In the genomic region with DNA sequence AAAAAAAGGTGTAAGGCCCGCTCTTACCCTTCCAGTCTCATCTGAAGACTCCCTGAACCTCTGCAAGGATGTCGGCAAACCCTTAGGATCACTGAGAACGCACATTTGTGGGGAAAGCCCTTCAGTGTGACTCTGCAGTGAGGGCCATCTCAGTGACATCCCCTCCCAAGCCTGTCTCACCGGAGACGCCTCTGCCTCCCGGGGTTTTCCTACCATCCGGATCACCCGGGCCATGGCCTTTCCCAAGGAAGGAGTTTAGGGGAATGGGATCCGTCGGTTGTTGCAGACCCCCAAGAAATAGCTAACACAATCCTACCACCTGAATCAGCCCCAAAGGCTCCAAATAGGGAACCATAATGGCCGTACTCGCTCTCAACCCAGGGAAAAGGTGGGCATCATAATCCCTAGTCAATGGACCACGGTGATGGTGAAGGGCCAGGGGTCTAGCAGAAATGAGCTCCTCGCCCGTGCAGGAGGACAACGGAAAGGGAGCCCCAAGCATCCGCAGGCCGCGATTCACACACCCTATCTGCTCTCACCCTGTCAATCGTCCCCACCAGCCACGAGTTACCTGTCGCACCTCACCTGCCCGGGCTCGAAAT, we compare ENCODE assay signal across 8 mouse cellular contexts. TPM values are rescaled to one million over a fixed set of nuclear protein-coding genes. Genes with fewer than 3 reads are reported as not detected.
DNase-seq lines count a peak whose midpoint lies in the region; ATAC-seq and TF ChIP-seq lines count a peak whose summit lies in the region.

No protein-coding gene starts in this region.

- H3K4me2 ChIP-seq in forebrain, embryonic 14.5 days (ENCODE audit: low read length): peak overlapping the region; percentile 93
- peak overlapping the region; percentile 90 for H3K4me2 ChIP-seq in kidney, postnatal 0 days (ENCODE audit: low read length)
- peak overlapping the region; percentile 90 for H3K4me2 ChIP-seq in midbrain, embryonic 14.5 days (ENCODE audit: low read length)

- H3K4me1 ChIP-seq in forebrain, embryonic 14.5 days (ENCODE audit: control insufficient read depth, insufficient read depth, low read length): peaks cover 16% of the 10 kb centered on the region
- 0 out of 2 replicates have a peak, but pooled peaks cover 6% of the 10 kb centered on the region for H3K4me1 ChIP-seq in kidney, postnatal 0 days (replicated peaks; ENCODE audit: insufficient read depth, low read length)
- peaks cover 18% of the 10 kb centered on the region for H3K4me1 ChIP-seq in midbrain, embryonic 14.5 days (ENCODE audit: control insufficient read depth, insufficient read depth, low read length)

- H3K9me3 ChIP-seq in forebrain, embryonic 14.5 days (replicated peaks; ENCODE audit: control insufficient read depth, low read length): no peaks in the 10 kb centered on the region
- H3K9me3 ChIP-seq in kidney, postnatal 0 days (replicated peaks; ENCODE audit: low read length): no peaks in the 10 kb centered on the region
- H3K9me3 ChIP-seq in midbrain, embryonic 14.5 days (ENCODE audit: control insufficient read depth, low read length): no peaks in the 10 kb centered on the region

- 1% methylated on average over 24 of the region's 24 CpGs for WGBS in forebrain, embryonic 14.5 days
- WGBS in kidney, postnatal 0 days: under 1% methylated on average over 24 of the region's 24 CpGs
- WGBS in midbrain, embryonic 14.5 days: 2% methylated on average over 24 of the region's 24 CpGs

- H3K4me3 ChIP-seq in left cerebral cortex, adult 2 months: peak overlapping the region; percentile 75
- peak overlapping the region; percentile 77 for H3K4me3 ChIP-seq in forebrain, embryonic 14.5 days (ENCODE audit: low read depth, low read length)
- peak overlapping the region; percentile 95 for H3K4me3 ChIP-seq in kidney, postnatal 0 days (replicated peaks; ENCODE audit: low read depth, low read length)
- H3K4me3 ChIP-seq in midbrain, embryonic 14.5 days (replicated peaks; ENCODE audit: low read depth, low read length): peak overlapping the region; percentile 96

- ATAC-seq in forebrain, embryonic 14.5 days: no peak
- no peak for ATAC-seq in kidney, postnatal 0 days (replicated peaks; ENCODE audit: low FRiP score, low read depth)
- peak; percentile 49; the same call in 1 of the 2 replicates for ATAC-seq in midbrain, embryonic 14.5 days (ENCODE audit: low FRiP score, low TSS enrichment)

- H3K9ac ChIP-seq in forebrain, embryonic 14.5 days (ENCODE audit: low read length): peak overlapping the region; percentile 86
- peak overlapping the region; percentile 88 for H3K9ac ChIP-seq in kidney, postnatal 0 days (ENCODE audit: low read depth, low read length)
- H3K9ac ChIP-seq in midbrain, embryonic 14.5 days (replicated peaks; ENCODE audit: low read length): peak overlapping the region; percentile 93

- DNase-seq in left cerebral cortex, adult 2 months (ENCODE audit: extremely low spot score in 1 of 2, low spot score in 2 of 2): peak; percentile 18 to 21
- DNase-seq in left cerebral cortex, adult 9 months (ENCODE audit: low spot score in 2 of 2): no peak
- DNase-seq in ZHBTc4 (ENCODE audit: low read depth, low spot score): peak; percentile 33
- peak; percentile 4 for DNase-seq in forebrain, embryonic 14.5 days (ENCODE audit: low spot score)
- peak; percentile 22 for DNase-seq in kidney, postnatal 0 days (ENCODE audit: low spot score)
- no peak for DNase-seq in midbrain, embryonic 14.5 days
- no peak for DNase-seq in yolk sac, embryonic 10.5 days (ENCODE audit: low spot score)
- no peak for DNase-seq in right cerebral cortex, postnatal 4 days

- no peaks in the 10 kb centered on the region for H3K36me3 ChIP-seq in forebrain, embryonic 14.5 days (ENCODE audit: control insufficient read depth, insufficient read depth, low read length)
- H3K36me3 ChIP-seq in kidney, postnatal 0 days (ENCODE audit: insufficient read depth, low read length): no peaks in the 10 kb centered on the region
- no peaks in the 10 kb centered on the region for H3K36me3 ChIP-seq in midbrain, embryonic 14.5 days (ENCODE audit: control insufficient read depth, insufficient read depth, low read length)

- intact Hi-C loops in left cerebral cortex, adult 2 months (cut with DNase I): loop anchor here (2.0 kb wide), 2 partner anchors 16 to 34 kb away; partner anchors contain the start of gene Usf3

- no peak for TF ChIP-seq CTCF in left cerebral cortex, adult 2 months (IDR thresholded peaks at IDR 0.05)
- no peak for TF ChIP-seq CTCF in kidney, postnatal 0 days (IDR thresholded peaks at IDR 0.05; ENCODE audit: low read depth)

- peak overlapping the region; percentile 100 for H3K27ac ChIP-seq in left cerebral cortex, adult 2 months
- peak overlapping the region; percentile 98 for H3K27ac ChIP-seq in forebrain, embryonic 14.5 days (ENCODE audit: low read depth, low read length)
- H3K27ac ChIP-seq in kidney, postnatal 0 days: peak overlapping the region; percentile 98
- H3K27ac ChIP-seq in midbrain, embryonic 14.5 days (replicated peaks; ENCODE audit: low read depth, low read length): peak overlapping the region; percentile 97

- no peaks in the 10 kb centered on the region for H3K27me3 ChIP-seq in forebrain, embryonic 14.5 days (replicated peaks; ENCODE audit: control insufficient read depth, insufficient read depth, low read length)
- H3K27me3 ChIP-seq in kidney, postnatal 0 days (ENCODE audit: insufficient read depth, low read length): no peaks in the 10 kb centered on the region
- no peaks in the 10 kb centered on the region for H3K27me3 ChIP-seq in midbrain, embryonic 14.5 days (ENCODE audit: control insufficient read depth, insufficient read depth, low read length)

RNA-seq across cellular contexts. Expression of gene Atp6v1a, which starts 1.0 kb away (rescaled TPM):
- 100 to 1,000 TPM; 428 to 489 TPM for total RNA-seq in left cerebral cortex, adult 2 months (2021)
- 125 and 127 TPM in 2 replicates for polyA plus RNA-seq in forebrain, embryonic 14.5 days (2014; fragmentation: Nextera tagmentation; extraction: Ambion mirVana)
- 131 and 136 TPM in 2 replicates for polyA plus RNA-seq in kidney, postnatal 0 days (2015; fragmentation: Nextera tagmentation; extraction: Ambion mirVana)
- polyA plus RNA-seq in midbrain, embryonic 14.5 days (2014; fragmentation: Nextera tagmentation; extraction: Ambion mirVana): 126 and 149 TPM in 2 replicates

RNA-seq across cellular contexts. Expression of gene Naa50, which starts 1.2 kb away (rescaled TPM):
- total RNA-seq in left cerebral cortex, adult 2 months (2021): 10 to 100 TPM; 61.6 to 62.8 TPM
- 39.6 and 44.8 TPM in 2 replicates for polyA plus RNA-seq in forebrain, embryonic 14.5 days (2014; fragmentation: Nextera tagmentation; extraction: Ambion mirVana)
- 72.8 and 80.3 TPM in 2 replicates for polyA plus RNA-seq in kidney, postnatal 0 days (2015; fragmentation: Nextera tagmentation; extraction: Ambion mirVana)
- polyA plus RNA-seq in midbrain, embryonic 14.5 days (2014; fragmentation: Nextera tagmentation; extraction: Ambion mirVana): 39.2 and 43.7 TPM in 2 replicates

RNA-seq across cellular contexts. Expression of gene Usf3, which starts 34.6 kb away (rescaled TPM):
- 10 to 100 TPM; 39.9 to 40.3 TPM for total RNA-seq in left cerebral cortex, adult 2 months (2021)
- polyA plus RNA-seq in forebrain, embryonic 14.5 days (2014; fragmentation: Nextera tagmentation; extraction: Ambion mirVana): 4.3 and 4.6 TPM in 2 replicates
- 2.6 and 2.7 TPM in 2 replicates for polyA plus RNA-seq in kidney, postnatal 0 days (2015; fragmentation: Nextera tagmentation; extraction: Ambion mirVana)
- polyA plus RNA-seq in midbrain, embryonic 14.5 days (2014; fragmentation: Nextera tagmentation; extraction: Ambion mirVana): 5.0 TPM in 2 replicates

Comparison
In these comparisons a context has a peak if more than half of its experiments do, and no peak if none do; other contexts are left out.
1. DNase-seq: peak in left cerebral cortex, adult 2 months (2 of 2), ZHBTc4 (single experiment), forebrain, embryonic 14.5 days (single experiment) and kidney, postnatal 0 days (single experiment); none in left cerebral cortex, adult 9 months (0 of 2), midbrain, embryonic 14.5 days (single experiment), yolk sac, embryonic 10.5 days (single experiment) and right cerebral cortex, postnatal 4 days (single experiment).
2. Peak in every context shown above with its lines, with median percentiles within 50 percentile points of each other: H3K27ac ChIP-seq, H3K4me3 ChIP-seq, H3K4me2 ChIP-seq and H3K9ac ChIP-seq.